Mouse (Mus musculus) kidney, adult 9 months (tissue): ENCODE measurements around the gene Dusp28.
A peak's percentile ranks its signal among the peaks of the same experiment; 100 is the strongest.

ENCODE experiments used
- DNase-seq: peaks from one replicate; pipeline ENCODE4 v3.0.0; 2022

Gene Dusp28

DNA sequence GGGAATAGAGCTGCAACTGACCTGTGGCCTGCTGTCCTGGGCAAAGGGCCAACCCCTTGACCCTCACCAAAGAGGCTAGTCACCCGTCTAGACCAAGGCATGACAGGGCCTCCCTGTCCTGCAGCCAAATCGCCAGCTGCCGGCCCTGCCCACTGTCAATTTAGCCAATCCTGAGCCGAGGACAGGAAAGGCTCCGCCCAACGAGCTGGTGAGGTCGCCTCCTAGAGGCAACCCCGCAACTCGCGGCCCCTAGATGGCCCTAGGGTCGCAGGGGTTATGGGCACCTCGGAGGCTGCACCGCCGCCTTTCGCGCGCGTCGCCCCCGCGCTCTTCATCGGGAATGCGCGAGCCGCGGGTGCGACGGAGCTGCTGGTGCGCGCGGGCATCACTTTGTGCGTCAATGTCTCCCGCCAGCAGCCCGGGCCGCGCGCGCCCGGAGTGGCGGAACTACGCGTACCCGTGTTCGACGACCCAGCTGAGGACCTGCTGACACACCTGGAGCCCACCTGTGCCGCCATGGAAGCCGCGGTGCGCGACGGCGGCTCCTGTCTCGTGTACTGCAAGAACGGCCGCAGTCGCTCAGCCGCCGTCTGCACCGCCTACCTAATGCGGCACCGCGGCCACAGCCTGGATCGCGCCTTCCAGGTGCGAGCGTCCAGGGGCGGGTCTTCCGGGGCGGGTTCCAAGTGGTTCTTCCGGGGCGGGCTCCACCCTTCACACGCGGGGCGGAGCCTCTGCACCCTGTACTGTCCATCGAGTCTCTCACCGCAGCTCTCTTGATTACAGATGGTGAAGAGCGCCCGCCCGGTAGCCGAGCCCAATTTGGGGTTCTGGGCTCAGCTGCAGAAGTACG lies at the start of gene Dusp28:
Gene Dusp28, plus strand, starts transcription at position 203 of the 853 bp plus-strand sequence.
- peak; percentile 97 for DNase-seq

DNA sequence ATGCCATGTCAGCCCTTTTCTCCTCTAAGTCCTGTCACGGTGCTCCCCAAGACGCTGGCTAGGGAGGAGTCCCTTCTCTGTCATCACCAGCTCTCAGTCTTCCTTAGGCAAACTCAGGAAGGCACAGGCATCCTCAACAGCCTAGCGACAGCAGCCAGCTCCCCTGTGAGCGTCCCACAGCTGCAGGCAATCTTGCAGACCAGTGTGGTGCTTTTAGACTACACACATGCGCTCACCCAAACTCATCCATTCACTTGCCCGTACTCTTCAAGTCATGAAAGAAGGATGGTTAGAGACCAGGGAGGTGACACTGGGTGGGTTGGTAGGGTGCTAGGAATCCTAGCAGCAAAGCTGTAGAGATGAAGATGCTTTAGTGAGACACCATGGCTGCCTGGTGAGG lies 45.3 kb upstream of the Dusp28 start:
- no peak for DNase-seq

DNA sequence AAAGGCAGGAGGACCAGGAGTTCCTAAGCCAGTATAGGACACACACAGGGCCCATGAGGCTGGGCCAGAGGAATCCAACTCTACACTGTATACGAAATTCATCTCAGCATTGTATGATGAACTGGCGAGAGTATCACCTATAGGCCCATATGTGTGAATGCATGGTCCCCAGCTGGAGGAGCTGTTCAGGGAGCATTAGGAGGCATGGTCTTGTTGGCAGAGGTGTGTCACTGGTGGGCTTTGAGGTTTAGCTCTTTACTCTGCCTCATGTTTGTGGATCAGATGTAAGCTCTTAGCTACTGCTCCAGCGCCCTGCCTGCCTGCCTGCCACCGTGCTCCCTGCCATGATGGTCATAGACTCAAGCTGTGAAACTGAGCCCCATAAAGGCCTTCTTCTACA lies 43.5 kb upstream of the Dusp28 start:
- no peak for DNase-seq

DNA sequence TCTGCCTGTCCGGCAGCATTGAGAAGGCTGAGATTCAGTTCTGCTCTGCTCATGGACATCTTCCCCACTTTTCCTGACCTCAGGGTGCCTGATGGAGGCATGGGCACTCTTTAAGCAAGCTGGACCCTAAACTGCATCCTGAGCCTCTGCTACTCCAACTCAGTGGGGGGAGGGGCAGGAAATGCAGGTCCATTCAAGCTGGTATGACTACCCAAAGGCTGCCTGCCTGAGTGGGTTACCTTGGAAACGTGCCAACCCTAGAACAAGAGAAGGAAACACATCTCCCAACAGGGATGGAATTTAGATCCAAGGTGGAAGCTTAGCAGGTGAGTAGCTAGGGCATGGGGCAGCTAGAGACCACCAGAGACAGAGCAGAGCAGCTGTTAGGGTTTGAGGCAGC lies 40.6 kb upstream of the Dusp28 start:
- no peak for DNase-seq

DNA sequence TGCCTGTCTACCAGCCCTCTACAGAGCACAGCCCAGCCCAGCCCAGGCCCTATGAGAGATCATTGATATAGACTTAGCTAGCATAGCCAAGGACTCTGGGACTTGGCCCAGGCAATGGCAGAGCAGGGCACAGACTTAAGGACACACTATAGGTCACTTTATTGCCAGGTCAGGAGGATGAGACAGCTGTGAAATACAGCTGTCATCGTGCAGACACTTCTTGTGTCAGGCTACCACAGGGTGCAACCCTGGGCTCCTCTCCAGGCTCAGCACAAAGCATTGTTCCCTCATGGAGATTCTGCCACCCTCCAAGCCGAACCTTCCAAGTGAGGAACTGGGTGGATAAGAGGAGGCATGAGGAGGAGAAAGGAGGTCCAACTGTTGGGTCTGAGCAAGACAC lies 36.8 kb upstream of the Dusp28 start:
- no peak for DNase-seq

DNA sequence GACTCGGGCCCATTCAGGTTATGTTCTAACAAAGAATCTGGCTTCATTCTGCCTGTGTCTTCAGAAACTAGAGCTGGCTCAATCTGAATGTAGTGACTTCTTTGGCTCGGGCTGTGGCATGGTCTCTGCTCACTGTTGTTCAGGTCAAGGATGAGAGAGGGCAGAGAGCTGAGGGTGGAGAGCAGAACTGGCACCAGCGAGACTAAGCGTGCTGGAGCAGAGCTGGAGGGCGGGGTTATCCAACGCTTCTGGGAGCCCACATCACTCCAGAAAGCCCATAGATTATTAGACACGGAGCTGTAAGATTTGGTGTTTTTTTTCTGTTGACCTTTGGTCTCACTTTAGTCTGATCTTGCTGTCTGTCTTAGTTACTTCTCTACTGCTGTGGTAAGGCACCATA lies 34.1 kb upstream of the Dusp28 start:
- DNase-seq, result no peak

DNA sequence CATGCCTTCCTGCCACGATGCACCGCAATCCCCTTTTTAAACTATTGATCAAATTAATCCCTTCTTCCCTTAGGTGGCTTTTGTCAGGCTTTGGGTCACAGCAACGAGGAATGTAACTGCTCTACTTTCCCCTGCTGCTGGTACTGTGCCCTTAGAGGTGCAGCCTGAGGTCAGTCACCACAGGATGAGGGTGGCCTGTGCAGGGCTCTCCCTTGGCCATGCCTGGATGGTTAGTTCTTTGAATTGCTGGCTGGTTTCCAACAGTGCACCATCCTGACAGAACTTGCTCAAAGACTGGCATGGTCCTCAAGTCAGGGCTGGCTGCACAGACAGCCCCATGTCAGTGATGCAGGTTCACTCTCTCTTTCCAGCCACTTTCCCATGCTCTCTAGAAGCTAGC lies 32.8 kb upstream of the Dusp28 start:
- peak; percentile 14 for DNase-seq

DNA sequence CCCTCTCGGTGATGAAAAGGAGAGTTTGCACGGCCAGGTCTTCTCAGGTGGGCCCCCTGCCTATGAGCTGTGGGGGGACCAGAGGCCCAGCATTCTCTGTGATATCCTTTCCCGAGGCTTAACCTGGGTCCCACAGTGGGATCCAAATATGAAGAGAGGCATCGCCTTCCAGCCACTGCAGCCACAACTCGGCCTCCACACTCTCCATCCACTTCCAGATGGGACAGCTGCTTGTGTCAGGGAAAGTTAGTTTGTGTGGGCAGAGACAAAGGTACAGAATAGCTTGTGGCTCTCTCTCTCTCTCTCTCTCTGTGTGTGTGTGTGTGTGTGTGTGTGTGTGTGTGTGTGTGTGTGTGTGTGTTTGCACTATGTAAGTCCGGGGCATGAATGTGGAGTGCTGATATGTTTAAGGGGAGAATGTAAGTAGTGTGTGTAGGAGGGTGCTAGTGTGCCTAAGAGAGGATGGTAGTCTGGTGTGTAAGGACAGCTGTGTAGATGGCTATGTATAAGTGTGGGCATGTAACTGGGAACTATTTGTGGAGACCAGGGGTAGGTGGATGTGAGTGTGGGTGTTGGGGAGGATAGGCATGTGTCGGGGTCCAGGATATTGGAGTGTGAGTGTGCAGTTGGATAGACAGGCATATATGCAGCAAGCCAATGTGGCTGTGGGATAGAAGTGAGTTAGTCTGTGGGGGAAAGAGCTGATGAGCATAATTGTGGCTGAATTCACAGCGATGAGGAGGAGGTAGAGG lies 31.2 kb upstream of the Dusp28 start:
- DNase-seq, result no peak

DNA sequence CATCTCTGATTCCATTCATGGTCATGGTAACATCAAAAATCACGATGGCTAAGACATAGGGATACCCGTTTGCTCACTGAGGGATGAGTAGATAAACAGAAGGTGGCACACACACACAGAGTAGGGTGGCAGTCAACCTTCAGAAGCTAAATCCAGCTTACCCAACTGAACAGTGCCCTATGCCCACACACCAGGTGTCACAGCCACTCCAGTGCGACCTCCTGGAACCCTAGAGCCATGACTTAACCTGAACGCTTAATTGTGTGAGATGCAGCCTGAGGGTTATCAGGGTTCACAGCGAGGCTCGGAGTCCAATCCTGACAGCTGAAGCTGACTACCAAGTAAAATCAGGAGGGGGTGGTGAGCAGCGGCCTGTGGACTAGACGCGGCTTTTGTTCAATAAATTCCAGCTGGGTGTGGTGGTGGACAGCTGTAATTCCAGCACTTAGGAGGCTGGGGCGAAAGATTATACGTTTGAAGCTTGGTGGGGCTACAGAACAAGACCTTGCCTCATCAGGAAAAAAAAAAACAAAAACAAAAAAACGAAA lies 29.3 kb upstream of the Dusp28 start:
- DNase-seq, result no peak

DNA sequence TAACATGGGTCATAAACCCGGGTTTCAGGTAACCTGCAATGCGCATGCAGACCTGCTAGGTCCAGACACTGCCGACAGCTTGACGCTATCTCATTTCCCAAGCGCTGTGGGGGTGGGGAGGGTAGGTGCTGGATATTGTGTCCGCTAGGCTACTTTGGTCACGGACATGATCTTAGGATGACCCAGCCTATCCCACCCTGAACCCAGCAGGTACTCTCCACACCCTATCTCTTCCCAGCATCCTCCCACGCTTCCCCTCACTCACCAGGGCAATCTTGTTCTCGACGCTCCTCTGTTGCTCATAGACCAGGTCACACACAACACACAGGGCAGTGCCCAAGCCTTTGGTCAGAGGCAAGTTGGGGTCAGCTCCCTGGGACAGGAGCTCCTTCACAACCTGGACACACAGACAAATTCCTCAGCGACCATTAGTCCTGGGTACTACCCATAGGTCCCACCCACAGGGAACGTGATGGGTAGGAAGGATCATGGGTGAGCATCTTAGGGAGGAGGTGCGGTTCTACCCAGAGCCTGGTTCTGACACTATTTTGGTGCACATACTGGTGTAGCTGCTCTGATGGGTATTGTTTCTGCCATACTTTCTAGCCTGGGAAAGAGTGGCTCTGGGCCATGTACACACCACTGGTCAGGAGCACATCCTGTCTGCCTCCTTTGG lies 28.6 kb upstream of the Dusp28 start:
- no peak for DNase-seq

DNA sequence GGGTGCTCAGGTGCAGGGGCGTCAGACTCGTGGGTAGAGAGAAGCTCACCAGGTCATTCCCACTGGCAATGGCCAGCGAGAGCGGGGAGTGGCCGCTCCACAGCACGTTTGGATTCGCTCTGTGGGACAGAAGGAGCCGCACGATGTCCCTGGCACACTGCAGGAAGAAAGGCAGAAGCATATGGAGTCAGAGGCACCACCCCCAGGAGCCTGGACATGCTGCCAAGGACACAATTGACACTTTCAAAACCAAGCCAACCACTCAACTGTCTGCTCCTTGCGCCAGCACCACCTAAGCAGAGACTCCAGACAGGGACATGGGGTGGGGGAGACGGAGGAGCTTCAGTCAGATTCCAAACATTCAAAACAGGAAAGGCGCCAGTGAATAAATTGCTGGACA lies 27.5 kb upstream of the Dusp28 start:
- no peak for DNase-seq

DNA sequence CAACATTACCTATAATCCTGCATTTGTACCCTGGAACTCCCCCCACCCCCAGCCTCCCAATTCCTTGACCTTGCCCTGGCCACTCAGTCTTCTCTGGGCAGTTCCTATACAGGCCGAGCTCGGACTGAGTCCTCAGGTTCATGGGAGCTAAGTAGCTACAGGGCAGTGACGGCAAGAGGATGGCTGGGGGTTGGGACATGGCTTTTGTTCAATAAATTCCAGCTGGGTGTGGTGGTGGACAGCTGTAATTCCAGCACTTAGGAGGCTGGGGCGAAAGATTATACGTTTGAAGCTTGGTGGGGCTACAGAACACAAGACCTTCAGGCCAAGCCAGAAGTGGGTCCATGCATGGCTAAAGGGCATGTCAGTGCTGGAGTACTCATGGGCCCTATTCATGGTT lies 26.7 kb upstream of the Dusp28 start:
- DNase-seq, result no peak

DNA sequence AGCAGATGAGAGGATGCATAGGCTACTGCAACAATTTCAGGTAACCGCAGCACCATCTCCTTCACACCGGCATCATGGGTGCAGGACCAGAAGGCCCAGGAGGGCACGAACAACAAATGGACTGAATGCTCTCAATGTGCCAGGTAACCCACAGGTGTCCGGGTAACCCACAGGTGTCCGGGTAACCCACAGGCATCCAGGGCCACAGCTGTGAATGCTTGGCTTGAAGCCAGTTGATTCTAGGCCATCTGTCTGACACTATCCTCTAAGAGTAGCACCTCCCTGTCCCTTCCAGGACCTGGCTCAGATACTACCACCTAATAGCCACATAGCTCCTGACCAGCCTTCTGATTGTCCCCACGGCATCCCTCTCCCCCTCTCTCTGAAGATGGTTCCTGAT lies 24.8 kb upstream of the Dusp28 start:
- no peak for DNase-seq

DNA sequence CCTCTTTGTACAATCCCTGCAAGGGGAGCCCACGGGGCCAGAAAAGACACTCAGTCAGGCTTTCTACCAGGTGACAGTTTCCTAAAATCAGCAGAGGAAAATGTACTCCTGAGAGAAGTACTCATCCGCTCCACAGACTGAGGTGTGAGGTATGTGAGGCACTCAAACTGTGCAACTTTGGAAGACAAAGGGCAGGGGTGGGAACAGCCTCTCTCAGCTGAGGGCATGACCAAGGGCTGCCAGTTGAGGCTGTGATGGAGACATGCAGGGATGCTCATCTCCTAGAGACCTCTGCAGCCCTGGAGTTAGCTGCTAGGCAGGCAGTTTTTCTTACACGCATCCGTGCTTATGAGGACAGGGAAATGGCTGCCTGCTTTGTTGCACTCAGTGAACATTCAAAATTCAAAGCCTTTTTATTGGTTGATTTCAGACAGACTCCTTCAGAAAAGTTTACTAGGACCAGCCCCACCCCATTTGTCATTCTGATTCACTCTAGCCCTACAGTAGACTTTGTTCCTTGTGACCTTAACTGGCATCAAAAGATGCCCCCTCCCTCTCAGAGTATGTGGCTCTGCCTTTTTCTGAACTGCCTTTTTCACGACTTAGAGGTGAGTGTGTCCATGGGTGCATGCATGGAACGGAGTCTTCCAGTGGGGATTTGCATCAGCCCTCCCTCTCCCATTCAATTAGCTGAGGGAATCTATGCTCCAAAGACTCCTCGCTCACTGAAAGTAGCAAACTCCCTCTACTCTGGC lies 17.7 kb upstream of the Dusp28 start:
- DNase-seq, result no peak

DNA sequence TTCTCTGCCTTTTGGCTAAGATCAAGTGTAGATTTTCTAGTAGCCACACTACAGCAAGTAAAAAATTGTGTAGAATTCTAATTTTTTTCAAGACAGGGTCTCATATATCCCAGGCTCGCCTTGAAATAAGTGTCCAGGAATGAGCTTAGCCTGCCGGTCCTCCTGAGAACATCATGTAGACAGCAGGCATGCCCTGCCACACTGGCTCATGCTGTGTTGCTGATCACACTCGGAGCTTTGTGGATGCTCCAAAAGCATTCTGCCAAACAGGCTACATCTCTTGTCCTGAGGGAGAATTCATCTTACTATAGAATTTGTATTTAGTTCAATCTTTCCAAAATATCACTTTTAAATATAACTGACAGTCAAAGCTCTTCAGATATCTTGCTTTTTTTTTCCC lies 14.0 kb upstream of the Dusp28 start:
- no peak for DNase-seq

DNA sequence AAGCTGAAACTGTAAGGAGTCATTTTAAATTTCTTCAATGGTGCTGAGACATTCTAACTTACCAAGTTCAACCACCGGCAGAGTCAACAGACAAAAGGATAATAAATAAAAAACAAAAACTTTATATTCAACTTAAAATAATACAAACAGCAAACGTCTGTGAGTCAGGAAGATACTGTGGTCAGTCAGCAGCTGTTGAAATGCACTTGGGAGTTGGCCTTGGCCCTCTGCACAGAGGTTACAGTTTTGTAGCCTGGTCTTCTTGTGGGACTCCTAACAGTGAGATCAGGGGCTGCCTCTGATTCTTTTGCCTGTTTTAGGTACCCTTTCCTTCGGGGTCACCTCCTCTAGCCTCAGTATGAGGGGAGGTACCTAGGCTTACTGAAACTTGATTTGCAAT lies 12.9 kb upstream of the Dusp28 start:
- DNase-seq, result no peak

DNA sequence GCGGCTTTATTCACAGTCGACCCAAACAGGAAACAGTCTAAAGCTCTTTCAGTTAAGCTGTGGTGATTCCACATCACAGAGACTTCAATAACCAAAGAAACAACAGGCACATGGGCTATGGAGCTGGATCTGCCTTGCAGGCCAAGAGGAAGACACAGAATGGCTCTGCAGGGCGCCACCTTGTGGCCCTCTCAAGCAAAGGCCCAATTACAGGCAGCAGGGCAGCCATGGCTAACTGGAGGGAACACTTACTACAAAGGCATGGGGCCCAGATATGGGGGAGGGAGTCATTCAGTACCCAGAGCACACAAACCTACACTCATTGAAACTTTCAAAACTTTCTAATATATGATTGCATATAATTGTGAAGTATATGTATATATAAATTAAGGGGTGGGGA lies 11.7 kb upstream of the Dusp28 start:
- DNase-seq, result peak; percentile 71

DNA sequence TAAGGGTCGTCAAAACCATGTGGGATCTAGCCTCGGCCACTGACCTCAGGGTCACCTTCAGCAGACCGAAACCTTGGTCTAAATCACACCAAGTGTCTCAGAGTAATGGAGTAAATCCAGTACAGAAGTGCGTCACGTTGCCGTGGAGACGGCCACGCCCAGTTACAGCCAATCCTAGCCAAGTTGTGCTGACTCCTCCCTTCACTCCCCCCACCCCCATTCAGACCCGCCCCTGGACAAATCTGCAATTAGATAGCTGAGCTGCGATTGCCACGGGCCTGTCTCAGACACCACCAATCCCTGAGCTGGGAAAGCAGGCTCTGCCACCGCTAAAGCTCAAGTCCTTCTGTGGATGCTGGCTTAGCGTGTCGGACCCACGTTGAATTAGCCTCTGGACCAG lies 4.0 kb upstream of the Dusp28 start, which contains the start of gene Ankmy1:
Gene Ankmy1, minus strand, starts transcription at position 121 of the 400 bp plus-strand sequence.
- DNase-seq, result peak; percentile 57

DNA sequence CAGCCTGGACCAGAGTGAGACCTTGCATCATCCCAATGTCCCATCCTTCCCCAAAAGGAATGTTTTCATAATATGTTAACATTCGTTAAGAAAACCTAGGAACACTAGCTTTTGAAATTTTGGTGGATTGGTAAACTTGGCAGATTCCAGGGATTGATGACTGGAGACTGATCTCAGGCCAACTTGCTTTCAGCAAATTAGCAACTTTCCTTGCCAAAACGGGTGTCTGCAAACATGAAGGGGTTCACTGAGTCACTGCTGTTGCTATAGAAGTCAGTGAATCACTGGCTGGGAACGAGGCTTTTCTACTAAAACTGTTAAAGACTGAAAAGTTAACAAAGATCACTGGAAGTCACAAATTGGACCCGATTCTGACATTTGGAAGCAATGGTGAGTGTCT lies 3.2 kb upstream of the Dusp28 start:
- no peak for DNase-seq

DNA sequence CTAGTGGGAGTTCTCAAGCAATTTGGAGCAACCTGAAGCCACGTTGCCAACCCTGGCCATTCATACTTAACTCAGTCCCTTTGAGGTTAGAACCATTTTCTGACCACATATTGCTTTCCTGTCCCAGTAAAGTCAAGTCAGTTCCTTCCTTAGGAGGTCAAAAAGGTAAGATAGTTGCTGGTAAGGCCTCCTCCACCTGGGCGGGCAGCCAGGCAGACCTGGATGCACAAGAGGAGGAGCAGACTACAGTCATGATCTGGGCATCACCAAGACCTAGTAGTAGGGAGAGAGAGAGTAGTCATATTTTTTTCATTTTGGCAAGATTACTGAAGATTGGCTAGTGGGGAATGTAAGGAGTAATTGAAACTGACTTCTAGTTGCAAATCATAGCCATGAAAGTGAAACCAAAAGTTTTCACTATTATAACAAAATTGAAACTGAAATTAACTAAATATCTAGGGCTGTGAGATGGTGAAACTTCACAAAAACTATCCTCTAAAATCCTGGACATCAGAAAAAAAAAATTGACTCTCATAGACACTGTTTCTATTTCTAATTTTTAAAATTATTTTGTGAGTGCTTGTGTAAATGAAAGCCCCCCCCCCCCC lies 974 bp upstream of the Dusp28 start:
- no peak for DNase-seq

DNA sequence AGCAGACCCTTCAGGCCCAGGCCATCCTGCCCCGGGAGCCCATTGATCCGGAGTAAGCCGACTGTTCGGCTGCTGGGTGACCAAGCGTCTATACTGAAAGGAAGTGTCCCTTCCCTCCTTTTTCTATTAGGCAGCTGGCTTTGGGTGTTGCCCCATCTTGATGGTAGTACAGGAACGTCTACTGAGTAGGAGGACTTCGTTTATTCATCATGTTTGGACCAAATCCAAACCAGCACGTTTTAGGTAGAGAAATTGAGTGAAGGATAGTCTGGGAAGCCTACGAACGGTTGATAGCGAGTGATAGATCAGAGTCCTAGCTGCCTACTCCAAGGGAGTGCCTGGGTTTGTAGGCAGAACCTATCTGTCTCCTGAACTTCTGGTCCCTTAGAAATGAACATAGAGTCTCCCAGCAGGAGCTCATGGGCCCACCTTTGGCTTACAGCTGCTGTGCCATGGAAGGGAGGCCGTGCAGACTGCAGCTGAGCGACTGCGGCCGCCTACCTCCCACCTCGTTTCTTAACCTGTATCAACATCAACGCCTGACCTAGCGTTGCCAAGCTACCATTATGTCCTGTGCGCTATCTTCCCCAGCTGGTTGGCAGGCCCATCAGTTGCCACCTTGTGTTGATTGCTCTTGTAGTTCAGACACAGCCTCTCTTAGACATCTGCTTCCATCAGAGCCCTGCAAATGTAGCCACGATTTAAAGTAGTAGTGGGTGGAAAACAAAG lies 1.0 kb downstream of the Dusp28 start:
- DNase-seq, result no peak

DNA sequence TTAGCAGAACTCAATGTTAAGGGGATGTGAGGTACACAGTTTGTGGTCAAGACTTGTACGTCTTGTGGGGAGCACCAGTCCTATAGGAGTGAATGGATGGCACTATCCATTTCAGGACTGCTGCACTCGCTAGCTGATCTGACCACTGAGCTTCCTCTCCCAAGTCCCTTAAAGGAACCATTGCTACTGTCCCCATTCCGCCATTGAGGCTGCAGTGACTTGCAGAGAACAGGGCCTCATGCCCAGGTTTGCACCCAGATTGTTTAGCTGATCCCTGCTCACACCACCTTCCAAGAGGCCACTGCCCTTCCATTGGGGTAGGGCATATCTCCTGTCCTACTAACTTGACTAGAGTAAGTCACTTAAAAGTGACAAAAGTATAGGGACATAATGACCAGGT lies 1.9 kb downstream of the Dusp28 start:
- no peak for DNase-seq
